Mouse (Mus musculus): Measurements from ENCODE around the gene Slc25a16. TPM values are rescaled to one million over a fixed set of nuclear protein-coding genes. Genes with fewer than 3 reads are reported as not detected.
A peak's percentile ranks its signal among the peaks of the same experiment; 100 is the strongest.

The Slc25a16 gene
- total and polyA plus RNA-seq, 3 experiments = 8.3 to 12.1 TPM; not detected in 1

- Histone ChIP-seq H3K4me1 (ENCODE audit: control insufficient read depth in 1 of 2, insufficient read depth in 2 of 2, low read length in 2 of 2) (no peaks in the 10 kb centered on the region), H3K27me3 (ENCODE audit: control insufficient read depth in 1 of 2, insufficient read depth in 2 of 2, low read length in 2 of 2) (no peaks in the 10 kb centered on the region), H3K9me3 (replicated peaks; ENCODE audit: insufficient read depth, low read length) (no peaks in the 10 kb centered on the region), H3K27ac (ENCODE audit: control insufficient read depth, low read depth, low read length) (no peak overlapping the region), H3K4me3 (ENCODE audit: control insufficient read depth in 1 of 2, insufficient read depth in 1 of 2, low read depth in 2 of 2, low read length in 2 of 2) (no peak overlapping the region), H3K36me3 (ENCODE audit: control insufficient read depth in 1 of 2, insufficient read depth in 2 of 2, low read length in 2 of 2) (peaks cover 0 to 2% of the 10 kb centered on the region in 2 experiments; a peak in 2 of 4 replicates), H3K9ac (ENCODE audit: control insufficient read depth, low read depth, low read length, poor library complexity, severe bottlenecking) (no peak overlapping the region), H3K79me2 (ENCODE audit: control insufficient read depth, insufficient read depth, low read length, poor library complexity) (no peaks in the 10 kb centered on the region)
- DNase-seq (ENCODE audit: low read depth, low spot score) = peak; percentile 43
- no peak for TF ChIP-seq CHD1 (IDR thresholded peaks at IDR 0.05; ENCODE audit: low read depth, low read length)
- no peak for TF ChIP-seq TAL1 (IDR thresholded peaks at IDR 0.05; ENCODE audit: low read length)
- TF ChIP-seq RAD21 (IDR thresholded peaks at IDR 0.05; ENCODE audit: low read depth, low read length) = peak; percentile 19
- peak; percentile 33; the same call in 1 of the 2 replicates for TF ChIP-seq SMC3 (IDR thresholded peaks at IDR 0.05; ENCODE audit: low read depth, low read length)
- TF ChIP-seq MXI1 (IDR thresholded peaks at IDR 0.05; ENCODE audit: low read depth, low read length) = no peak
- TF ChIP-seq CTCF (IDR thresholded peaks at IDR 0.05 in 2 of 3, conservative IDR thresholded peaks at IDR 0.05 in 1 of 3; ENCODE audit: control insufficient read depth in 1 of 3, insufficient read depth in 1 of 3, low read depth in 2 of 3, low read length in 3 of 3, poor library complexity in 1 of 3, severe bottlenecking in 1 of 3) = peak; percentile 20 to 49 (median 22); a peak in 4 of 6 replicates
- TF ChIP-seq ZC3H11A (IDR thresholded peaks at IDR 0.05; ENCODE audit: low read depth, low read length) = no peak
- TF ChIP-seq MYC (IDR thresholded peaks at IDR 0.05; ENCODE audit: low read depth, low read length) = no peak
- no peak for TF ChIP-seq TCF12 (IDR thresholded peaks at IDR 0.05; ENCODE audit: low read depth, low read length)
These were observed 11.9 kb downstream of the Slc25a16 start for GRCm38 (mm10) chr10:62932381-62932780.

GRCm38 (mm10) chr10:62944975-62945580 is 24.6 kb downstream of the Slc25a16 start:
- Histone ChIP-seq H3K27me3 (ENCODE audit: control insufficient read depth in 1 of 2, insufficient read depth in 2 of 2, low read length in 2 of 2) (no peaks in the 10 kb centered on the region), H3K4me3 (ENCODE audit: control insufficient read depth in 1 of 2, insufficient read depth in 1 of 2, low read depth in 2 of 2, low read length in 2 of 2) (no peak overlapping the region), H3K9ac (ENCODE audit: control insufficient read depth, low read depth, low read length, poor library complexity, severe bottlenecking) (no peak overlapping the region), H3K27ac (ENCODE audit: control insufficient read depth, low read depth, low read length) (no peak overlapping the region), H3K4me1 (ENCODE audit: control insufficient read depth in 1 of 2, insufficient read depth in 2 of 2, low read length in 2 of 2) (peaks cover 2 to 12% of the 10 kb centered on the region in 2 experiments; a peak in 2 of 4 replicates), H3K79me2 (ENCODE audit: control insufficient read depth, insufficient read depth, low read length, poor library complexity) (peaks cover 15% of the 10 kb centered on the region), H3K36me3 (ENCODE audit: control insufficient read depth in 1 of 2, insufficient read depth in 2 of 2, low read length in 2 of 2) (peaks cover 7 to 9% of the 10 kb centered on the region in 2 experiments), H3K9me3 (replicated peaks; ENCODE audit: insufficient read depth, low read length) (no peaks in the 10 kb centered on the region)
- DNase-seq (ENCODE audit: low read depth, low spot score) = no peak
- TF ChIP-seq SMC3 (IDR thresholded peaks at IDR 0.05; ENCODE audit: low read depth, low read length) = no peak
- TF ChIP-seq HCFC1 (IDR thresholded peaks at IDR 0.05; ENCODE audit: low read depth, low read length) = no peak
- TF ChIP-seq USF1 (IDR thresholded peaks at IDR 0.05; ENCODE audit: low read depth, low read length) = no peak
- no peak for TF ChIP-seq NELFE (IDR thresholded peaks at IDR 0.05; ENCODE audit: low read depth, low read length)
- TF ChIP-seq BHLHE40 (IDR thresholded peaks at IDR 0.05; ENCODE audit: borderline replicate concordance, low read depth, low read length) = no peak
- TF ChIP-seq ZC3H11A (IDR thresholded peaks at IDR 0.05; ENCODE audit: low read depth, low read length) = no peak
- no peak for TF ChIP-seq UBTF (IDR thresholded peaks at IDR 0.05; ENCODE audit: borderline replicate concordance, insufficient read depth, low read depth, low read length)
- TF ChIP-seq E2F4 (IDR thresholded peaks at IDR 0.05; ENCODE audit: borderline replicate concordance, low read depth, low read length) = no peak
- TF ChIP-seq CTCF (IDR thresholded peaks at IDR 0.05 in 2 of 3, conservative IDR thresholded peaks at IDR 0.05 in 1 of 3; ENCODE audit: control insufficient read depth in 1 of 3, insufficient read depth in 1 of 3, low read depth in 2 of 3, low read length in 3 of 3, poor library complexity in 1 of 3, severe bottlenecking in 1 of 3) = no peak
- no peak for TF ChIP-seq GABPA (IDR thresholded peaks at IDR 0.05; ENCODE audit: low read depth, low read length)
- TF ChIP-seq ZNF384 (IDR thresholded peaks at IDR 0.05; ENCODE audit: low read depth, low read length) = no peak
- TF ChIP-seq MAX (IDR thresholded peaks at IDR 0.05; ENCODE audit: low read length) = no peak
- TF ChIP-seq MYB (IDR thresholded peaks at IDR 0.05; ENCODE audit: low read depth, low read length) = no peak
- no peak for TF ChIP-seq MXI1 (IDR thresholded peaks at IDR 0.05; ENCODE audit: low read depth, low read length)
